Mouse (Mus musculus): Measurements from ENCODE around the gene Bri3.

DNA sequence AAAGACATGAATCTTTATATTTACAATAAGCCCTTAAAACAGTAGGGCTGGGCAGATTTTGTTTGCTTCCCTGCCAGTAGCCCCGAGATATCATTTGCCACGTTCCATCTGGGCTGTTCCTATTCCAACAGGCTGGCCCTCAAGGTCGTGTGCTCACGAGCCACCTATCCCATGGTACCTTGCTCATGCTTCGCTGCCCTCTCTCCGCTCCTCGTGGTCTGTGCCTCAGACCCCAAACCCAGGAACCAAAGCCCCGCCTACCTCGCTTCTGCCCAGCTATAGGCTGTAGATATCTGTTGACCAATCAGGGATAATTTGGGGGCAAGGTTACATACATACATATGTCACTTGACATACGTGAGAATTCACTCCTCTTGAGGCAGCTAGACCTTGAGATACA, 3.1 kb downstream of the Bri3 start:
- TF ChIP-seq GATA1 (IDR thresholded peaks at IDR 0.05; ENCODE audit: low read length) (no peak), TAL1 (IDR thresholded peaks at IDR 0.05; ENCODE audit: low read length) (no peak)

All from erythroblast, embryonic 14.5 days (primary cell).